Mouse (Mus musculus) cerebellum, adult 9-10 months (tissue): ENCODE data around the gene Rp9.
"Not testable (repeated sequence)": the region's sequence is repeated elsewhere in the genome, so short reads cannot be mapped to it uniquely, and the experiment has no call there.

Source experiments
- DNase-seq: peaks from one replicate; pipeline ENCODE4 v3.0.0; 2022

Gene Rp9

DNA sequence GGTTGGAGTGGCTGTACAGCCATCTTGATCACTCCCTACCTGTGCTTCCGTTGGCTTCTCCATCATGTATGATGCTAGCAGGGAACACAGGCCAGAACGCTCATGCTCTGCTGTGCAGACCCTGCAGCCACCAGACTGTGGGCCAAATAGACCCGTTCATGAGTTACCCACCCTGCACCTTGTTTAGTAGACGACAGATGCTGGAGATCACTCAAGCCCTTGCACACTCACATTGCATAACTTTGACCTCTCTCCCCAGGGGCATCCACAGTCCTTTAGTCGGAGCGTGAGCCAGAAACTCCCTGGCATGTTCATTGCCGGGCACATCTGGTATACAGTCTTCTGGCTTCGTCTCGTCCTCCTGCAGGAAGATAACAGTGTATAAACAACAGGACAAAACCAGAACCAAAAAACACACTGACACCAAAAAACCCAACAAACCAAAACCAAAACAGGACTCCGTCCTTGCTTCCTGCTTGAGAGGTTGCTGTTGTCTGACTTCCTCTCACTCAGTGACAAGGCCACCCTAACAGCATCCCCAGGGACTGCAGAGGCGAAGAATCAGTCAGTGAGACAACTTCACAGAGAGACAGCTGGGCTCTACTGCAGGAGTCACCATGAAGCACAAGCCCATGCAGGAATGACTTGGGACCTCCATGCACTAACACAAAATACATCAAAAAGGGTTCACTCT lies 12.3 kb downstream of the Rp9 start:
- DNase-seq, result no peak

DNA sequence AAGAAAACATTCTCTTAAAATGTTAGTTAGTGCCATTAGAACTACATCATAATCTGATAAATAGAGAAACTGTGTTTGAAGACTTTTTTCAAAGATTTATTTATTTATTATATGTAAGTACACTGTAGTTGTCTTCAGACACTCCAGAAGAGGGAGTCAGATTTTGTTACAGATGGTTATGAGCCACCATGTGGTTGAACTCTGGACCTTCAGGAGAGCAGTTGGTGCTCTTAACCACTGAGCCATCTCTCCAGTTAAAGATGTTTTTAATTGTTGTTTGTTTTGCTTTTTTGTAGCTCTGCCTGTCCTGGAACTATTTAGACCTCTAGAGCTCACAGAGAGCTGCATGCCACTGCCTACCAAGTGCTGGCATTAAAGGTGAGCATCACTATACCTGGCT lies 14.5 kb downstream of the Rp9 start:
- no peak for DNase-seq

- DNase-seq, result not testable (repeated sequence)
Measured at GRCm38 (mm10) chr9:22453990-22454389, 15.6 kb downstream of the Rp9 start, which contains the start of gene Gm17545. TSS of gene Gm17545 (plus strand) at chr9:22454290.

GRCm38 (mm10) chr9:22453501-22453924 lies 16.0 kb downstream of the Rp9 start:
- DNase-seq, result no peak

GRCm38 (mm10) chr9:22452697-22453096 lies 16.8 kb downstream of the Rp9 start:
- DNase-seq, result no peak

DNA sequence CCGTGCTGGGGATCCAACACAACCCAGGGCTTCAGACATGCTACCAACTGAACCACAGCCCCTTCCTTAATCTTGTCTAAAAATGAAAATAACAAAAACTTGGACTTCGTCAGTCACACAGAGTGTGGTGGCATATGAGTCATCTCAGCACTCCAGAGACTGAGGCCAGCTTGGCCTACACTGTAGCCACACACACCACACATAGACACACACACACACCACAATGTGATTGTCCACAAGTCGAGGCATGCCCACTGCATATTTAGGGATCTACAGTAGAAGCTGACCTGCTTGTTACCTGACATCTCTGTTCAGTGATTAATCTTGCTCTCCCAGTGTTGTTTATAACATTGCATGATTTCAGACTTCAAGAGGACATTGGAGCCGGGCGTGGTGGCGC lies 20.3 kb downstream of the Rp9 start:
- no peak for DNase-seq

GRCm38 (mm10) chr9:22448420-22448819 lies 21.1 kb downstream of the Rp9 start:
- no peak for DNase-seq

DNA sequence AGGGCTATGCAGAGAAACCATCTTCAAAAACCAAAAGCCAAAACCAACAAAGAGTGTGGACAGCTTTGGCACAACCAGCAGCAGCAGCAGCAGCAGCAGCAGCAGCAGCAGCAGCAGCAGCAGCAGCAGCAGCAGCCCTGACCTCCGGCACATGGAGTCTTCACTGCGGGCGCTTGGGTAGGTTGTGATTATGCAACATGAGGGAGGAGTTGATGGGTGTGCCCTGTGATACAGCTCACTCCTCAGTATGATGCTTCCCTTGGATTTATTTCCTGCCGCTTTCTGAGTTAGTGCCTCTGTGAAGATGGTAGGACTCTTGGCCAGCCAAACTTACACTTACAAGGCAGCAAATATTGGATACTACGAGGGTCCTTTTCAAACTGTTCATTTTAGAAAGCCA lies 22.3 kb downstream of the Rp9 start:
- DNase-seq, result no peak

GRCm38 (mm10) chr9:22445123-22445522 lies 24.4 kb downstream of the Rp9 start:
- DNase-seq, result no peak

DNA sequence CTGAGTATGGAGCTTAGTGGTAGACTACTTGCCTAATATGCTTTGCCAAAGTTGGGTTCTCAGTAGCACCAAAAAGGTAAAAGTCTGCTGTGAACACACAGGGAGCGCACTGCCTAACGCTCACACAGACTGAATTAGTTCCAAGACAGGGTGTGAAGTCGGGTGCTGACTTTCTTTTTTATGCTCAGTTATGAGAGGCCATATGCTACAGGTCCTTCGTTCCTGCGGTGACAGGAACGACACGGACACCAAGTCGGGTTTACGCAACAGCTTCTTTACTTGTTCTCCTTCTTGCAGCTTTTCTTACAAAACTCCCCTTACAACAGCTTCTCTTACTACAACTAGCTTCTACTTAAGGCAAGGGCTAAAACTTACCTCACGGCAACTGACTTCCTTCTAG lies 26.4 kb downstream of the Rp9 start:
- no peak for DNase-seq

DNA sequence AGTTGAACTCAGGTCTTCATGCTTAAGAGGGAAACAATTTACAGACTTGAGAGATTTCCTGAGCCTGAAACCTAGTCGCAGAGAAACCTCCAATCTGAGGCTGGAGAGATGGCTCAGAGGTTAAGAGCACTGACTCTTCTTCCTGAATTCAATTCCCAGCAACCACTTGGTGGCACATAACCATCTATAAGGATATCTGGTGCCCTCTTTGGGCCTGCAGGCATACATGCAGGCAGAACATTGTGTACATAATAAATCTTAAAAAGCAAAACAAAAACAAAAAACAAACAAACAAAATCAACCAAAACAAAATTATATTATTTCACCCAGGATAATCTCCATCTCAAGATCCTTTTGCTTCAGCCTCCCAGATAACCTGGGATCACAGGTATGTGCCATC lies 30.7 kb downstream of the Rp9 start:
- no peak for DNase-seq

DNA sequence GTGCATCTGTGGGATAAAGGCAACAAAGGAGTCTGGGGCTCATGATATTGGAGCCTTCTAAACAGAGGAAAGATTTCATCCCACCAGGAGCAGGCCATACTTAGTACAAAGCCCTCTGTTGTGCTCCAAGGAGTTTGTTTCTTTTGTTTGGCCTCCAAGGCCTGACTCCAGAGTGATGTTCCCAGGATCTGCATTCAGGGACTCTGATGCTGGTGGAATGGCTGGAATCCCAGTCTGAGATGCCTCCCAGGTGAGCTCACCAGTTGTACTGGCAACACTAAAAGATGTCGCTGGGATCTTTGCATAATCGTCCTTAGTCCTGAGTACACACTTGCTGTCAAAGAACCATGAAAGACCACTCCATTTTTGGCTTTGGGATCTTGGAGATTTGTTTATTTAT lies 35.4 kb downstream of the Rp9 start:
- no peak for DNase-seq

DNA sequence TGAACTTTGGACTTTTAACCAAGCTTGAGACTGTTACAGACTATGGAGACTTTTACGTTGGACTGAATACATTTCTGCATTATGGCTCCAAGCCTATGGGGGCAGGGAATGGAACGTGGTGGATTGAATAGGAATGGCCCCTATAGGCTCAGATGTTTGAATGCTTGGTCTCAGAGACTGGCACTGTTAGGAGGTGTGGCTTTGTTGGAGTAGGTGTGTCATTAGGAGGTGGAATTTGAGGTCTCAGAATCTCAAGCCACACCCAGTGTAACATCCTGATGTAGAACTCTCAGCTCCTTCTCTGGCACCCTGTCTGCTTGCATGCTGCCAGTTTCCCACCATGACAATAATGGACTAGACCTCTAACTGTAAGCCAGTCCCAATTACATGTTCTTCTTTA lies 36.3 kb downstream of the Rp9 start:
- DNase-seq, result no peak

DNA sequence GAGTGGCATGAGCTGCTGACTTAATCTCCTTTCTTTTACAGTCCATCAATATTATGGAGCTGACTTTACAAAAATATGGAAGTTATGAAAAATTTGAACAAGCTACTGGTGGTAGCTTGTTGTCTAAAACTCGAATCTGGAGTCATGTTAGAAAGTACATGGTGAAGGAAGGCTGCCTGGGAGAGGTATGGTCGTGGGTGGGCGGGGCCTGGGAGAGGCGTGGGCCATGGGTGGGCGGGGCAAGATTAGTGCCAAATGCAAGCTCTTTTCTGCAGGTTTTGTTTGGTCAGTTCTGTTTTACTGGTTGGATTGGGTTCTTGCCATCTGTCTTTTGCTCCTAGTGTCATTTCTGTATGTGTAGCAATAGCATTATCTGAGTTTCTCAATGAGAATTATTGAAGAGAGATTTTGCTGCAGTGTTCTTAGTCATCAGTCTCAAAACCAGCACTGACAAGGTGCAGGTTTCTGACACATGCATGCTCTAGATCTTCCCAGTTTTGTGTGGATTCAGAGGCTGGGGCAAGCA lies 39.2 kb downstream of the Rp9 start:
- no peak for DNase-seq

GRCm38 (mm10) chr9:22429533-22430241 lies 39.9 kb downstream of the Rp9 start:
- DNase-seq, result peak; percentile 75

GRCm38 (mm10) chr9:22428666-22429410 lies 40.7 kb downstream of the Rp9 start:
- no peak for DNase-seq

DNA sequence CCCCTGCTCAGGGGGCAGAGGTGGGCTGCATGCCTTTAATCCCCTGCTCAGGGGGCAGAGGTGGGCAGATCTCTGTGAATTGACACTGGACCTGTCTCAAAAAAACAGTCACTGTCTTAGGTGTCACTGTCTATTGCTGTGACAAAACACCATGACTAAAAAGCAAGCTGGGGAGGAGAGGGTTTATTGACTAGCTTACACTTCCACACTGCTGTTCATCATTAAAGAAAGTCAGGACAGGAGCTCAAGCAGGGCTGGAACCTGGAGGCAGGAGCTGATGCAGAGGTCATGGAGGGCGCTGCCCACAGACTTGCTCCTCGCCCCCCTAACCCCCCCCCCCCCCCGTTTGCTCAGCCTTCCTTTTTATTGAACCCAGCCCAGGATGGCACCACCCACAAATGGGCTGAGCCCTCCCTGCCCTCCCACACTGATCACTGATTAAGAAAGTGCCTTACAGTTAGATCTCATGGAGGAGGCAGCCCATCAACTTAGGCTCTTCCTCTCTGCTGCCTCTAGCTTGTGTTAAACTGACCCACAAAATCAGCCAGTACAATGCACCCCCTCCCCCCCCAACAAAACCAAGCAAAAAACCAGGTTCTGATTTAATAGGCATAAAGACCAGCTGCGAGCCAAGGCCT lies 41.4 kb downstream of the Rp9 start:
- DNase-seq, result no peak

DNA sequence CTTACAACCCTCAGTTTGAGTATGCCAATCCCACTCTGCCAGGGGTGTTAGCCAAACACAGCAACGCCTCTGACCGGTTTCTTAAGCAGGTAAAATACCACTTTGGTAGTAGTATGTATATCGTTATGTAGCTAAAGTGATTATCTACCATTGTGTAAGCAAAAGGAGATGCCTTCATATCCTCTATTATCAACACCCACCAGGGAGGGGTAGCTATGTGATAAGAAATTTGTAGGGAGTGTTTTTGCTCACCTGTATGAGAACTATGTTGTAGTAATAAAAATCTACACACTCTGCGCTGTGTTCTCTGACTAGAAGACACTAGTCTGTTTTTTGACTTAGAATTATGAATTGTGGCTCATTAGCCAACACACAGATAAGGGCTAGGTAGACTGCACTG lies 44.8 kb downstream of the Rp9 start:
- DNase-seq, result no peak

DNA sequence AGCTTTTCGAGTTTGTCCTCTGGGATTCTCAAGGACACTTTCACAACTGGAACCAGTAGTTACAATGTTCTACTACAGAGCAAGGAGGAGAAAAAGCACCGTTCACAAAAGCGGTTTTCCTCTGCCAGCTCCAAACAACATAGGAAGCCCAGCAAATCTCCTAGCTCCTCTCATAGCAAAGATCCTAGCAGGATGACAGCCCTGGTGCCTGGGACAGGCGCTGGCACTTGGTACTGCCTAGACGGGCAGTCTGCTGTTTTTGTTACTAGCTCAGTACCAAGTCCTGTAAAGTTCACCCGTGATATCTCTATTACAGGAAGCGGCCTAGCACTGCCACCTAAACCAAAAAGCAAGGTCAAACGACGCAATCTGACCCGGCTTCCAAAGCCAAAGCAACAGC lies 45.3 kb downstream of the Rp9 start:
- DNase-seq, result no peak

DNA sequence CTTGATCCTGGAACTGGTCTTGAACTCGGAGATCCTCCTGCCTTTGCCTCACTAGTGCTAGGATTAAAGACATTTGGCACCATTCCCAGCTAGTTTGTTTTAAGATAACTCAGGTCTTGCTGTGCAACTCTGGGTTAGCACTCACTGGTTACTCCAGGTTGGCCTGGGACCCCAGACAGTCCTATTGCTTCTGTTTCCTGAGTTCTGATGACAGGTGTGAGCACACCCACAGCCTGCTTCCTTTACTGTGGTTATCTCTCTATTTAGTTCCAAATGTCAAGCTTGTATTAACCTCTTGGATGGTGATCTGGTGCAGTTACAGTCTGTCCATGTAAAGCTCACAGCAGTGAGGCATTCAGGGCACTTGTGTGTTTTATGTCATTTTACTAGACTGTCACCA lies 46.0 kb downstream of the Rp9 start:
- DNase-seq, result no peak

DNA sequence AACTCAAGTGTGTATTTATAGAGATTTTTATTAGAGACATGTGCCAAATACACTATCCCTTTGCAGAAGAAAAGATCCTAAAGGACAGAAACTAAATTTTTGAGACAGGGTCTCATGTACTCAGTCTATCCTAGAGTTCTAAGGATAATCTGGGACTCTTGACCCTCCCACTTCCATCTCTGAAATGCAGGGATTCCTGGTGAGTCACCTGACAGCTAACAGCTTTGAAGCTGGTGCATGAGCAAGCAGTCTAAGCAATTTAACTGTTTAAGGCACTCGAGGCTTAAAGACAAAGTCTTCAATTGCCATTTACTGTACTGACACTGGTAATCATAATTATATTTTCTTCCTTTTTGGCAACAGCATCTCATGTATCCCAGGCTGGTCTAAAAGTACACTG lies 47.0 kb downstream of the Rp9 start:
- DNase-seq, result no peak

- peak; percentile 45 for DNase-seq
Measured at GRCm38 (mm10) chr9:22420491-22420890, 49.1 kb downstream of the Rp9 start.

DNA sequence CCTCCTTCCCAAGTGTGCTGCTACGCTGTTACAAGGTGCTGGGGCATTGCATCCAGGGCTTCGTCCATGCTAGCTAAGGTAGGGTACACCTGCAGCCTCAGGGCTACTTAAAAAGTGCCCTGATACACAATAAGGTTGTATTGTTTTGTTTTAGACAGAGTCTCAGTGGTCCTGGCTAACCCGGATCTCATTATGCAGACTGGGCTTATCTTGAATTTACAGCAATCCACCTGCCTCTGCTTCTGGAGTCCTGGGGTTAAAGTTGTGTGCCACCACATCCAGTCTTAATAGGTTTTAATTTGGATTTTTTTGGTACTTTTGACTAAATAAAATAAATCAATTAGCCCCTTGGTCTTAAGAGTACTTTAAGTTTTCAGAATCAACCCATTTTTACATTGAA lies 49.7 kb downstream of the Rp9 start:
- DNase-seq, result no peak
